Mouse (Mus musculus): ENCODE data around the gene Chd9. TPM values are rescaled to one million over a fixed set of nuclear protein-coding genes. Genes with fewer than 3 reads are reported as not detected.

Gene Chd9
- 59.1 and 67.9 TPM in 2 replicates for polyA plus RNA-seq (2012; rRNA removed)

DNA sequence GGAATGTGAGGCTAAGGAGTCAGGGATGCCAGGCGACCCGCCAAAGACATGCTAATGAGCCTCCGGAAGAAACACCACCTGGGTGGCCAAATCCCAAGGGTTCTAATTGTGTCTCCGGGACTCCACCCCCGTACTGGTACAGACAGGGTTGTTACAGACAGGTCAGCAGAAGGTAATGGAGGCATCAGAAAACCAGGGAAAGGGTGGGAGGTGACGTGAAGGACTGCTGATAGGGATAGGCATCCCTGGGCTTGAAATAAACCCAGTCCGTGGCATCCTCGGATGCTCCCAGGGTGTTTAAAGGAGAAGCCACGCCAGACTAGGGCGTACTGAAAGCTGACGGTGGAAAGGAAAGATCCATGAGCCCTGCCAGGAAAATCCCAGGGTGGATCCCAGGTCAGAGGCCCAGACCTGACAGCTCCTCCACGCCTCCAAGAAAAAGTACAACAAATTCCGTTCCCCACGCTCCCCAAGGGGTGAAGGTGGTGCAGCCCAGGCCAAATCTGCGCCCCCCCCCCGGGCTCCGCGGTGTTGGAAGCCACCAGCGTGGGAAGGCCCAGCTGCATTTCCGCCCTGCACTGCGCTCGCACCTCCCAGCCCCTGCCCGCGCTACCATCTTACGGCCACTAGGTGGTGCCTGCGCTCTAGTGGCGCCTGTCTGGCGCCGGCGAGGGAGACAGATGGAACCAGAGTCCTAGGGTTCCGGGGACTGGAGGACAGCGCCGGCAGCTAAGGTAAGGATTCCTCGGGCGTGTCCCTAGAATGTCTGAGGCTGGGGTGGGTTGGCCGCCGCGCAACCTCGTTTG, at the start of gene Chd9:
TSS of gene Chd9 (plus strand) at position 172 of the 806 bp plus-strand sequence.

DNA sequence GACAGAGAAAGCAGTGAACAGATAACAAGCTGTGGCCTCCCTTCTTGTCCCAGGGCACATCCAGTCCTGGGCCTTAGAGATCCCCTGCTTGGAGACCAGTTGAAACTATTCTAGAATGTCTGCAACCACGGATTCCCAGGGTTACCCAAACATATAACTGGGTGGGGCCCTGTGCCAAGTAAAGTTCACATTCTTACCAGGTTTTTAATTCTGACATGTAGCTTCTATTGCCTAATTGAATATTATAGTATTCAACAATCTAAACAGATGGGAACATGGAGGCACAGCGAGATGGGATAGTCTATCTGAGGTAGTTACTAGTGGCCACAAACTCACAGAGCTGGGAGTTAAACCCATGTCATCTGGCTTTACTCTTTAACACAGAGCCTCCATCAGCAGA, 10.9 kb upstream of the Chd9 start, which contains the start of gene Gm19935:
TSS of gene Gm19935 (minus strand) at position 101 of the 400 bp plus-strand sequence.

DNA sequence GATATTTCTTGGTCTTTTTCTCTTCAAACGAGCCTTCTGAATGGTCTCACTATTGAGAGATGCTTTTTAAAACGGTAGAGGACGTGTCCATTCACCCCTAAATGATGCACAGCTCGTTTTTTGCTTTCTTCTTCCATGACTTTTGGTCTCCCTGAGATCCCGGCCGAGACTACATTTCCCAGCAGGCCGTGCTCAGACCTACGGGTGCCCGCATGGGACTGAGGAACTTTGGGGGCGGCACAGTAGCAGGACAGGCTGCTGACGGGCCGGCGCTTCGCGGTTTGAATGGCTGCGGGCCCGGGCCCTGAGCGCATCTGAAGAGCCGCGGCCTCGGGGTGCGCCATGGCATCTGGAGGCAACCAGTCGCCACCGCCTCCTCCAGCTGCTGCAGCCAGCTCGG, 241.7 kb downstream of the Chd9 start, which contains the start of gene Rbl2:
TSS of gene Rbl2 (plus strand) at position 224 of the 400 bp plus-strand sequence.

Other genes starting within 250 kb of the Chd9 start
- 1.5 and 2.1 TPM in 2 replicates for gene Gm19935, start 11.0 kb upstream of the Chd9 start, polyA plus RNA-seq (2012; rRNA removed)
- 29.0 and 29.4 TPM in 2 replicates for gene Rbl2, start 241.7 kb downstream of the Chd9 start, polyA plus RNA-seq (2012; rRNA removed)